Mouse (Mus musculus) cortical plate, adult 2 months (tissue): ENCODE results near the gene Col6a3.

Source experiments
- CTCF ChIP-seq: fragments of 200-500 bp; IDR thresholded peaks from 2 replicates; pipeline ENCODE4 v1.5.1; 2011; ENCODE audit warnings: mild to moderate bottlenecking, control low read depth, low read length; ENCODE audit not compliant: insufficient read depth; ENCODE audit errors: extremely low read depth
- POLR2A ChIP-seq: fragments of 200-500 bp; IDR thresholded peaks from 2 replicates; pipeline ENCODE4 v1.6.1; 2011; ENCODE audit warnings: mild to moderate bottlenecking, low read length, control low read depth; ENCODE audit not compliant: insufficient read depth; ENCODE audit errors: extremely low read depth

GRCm38 (mm10) chr1:90885771-90886460 lies 42.1 kb upstream of the Col6a3 start:
- no peak for TF ChIP-seq CTCF
- no peak for TF ChIP-seq POLR2A
